Comparison of ENCODE assay signal across 8 mouse cellular contexts in the genomic region with DNA sequence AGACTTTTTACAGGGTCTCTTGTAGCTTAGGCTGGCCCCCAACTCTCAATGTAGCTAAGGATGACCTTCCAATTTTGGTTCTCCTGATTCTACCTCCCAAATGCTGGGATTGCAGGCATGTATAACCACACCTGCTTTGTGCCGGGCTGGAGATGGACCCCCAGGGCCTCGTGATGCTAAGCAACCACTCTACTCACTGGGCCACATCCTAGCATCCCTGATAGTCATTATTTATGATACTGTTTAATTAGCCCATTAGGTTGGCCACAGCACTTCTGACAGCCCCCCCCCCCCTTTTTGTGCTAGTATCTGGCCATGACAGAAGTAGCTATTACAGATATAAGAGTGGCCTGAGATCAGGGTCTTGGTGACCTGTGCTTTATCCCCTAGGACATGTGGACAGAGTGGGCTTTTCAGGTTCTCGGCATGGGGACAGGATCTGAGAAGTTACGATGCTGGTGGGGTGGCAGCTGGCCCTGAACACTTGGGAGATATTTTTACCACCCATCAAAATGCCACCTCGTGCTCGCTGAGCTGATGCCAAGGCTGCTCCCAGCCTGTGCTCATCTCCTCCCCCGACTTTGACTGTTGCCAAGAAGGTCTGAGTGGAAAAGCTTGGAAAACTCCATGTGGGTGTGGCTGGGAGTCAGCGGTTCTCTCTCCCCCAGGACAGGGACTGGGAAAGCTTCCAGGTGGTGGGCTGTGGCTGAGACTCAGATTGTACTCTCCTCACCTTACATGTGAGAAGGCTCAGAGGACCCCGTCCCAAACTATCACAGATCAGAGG.
DNase-seq lines count a peak whose midpoint lies in the region; ATAC-seq and TF ChIP-seq lines count a peak whose summit lies in the region.
"Had no signal": no experiment of that assay in that cellular context is flagged by ENCODE, and none has a peak within 500 bp of the region (broad histone marks: within the 10 kb centered on the region; RNA-seq: fewer than 3 reads in every experiment).

No protein-coding gene starts in this region.

- no peak for TF ChIP-seq CTCF in lung, adult 2 months (IDR thresholded peaks at IDR 0.05; ENCODE audit: insufficient read depth, low read length)
- TF ChIP-seq CTCF in stomach, postnatal 0 days (IDR thresholded peaks at IDR 0.05; ENCODE audit: low read depth): no peak

- no peak overlapping the region for H3K4me2 ChIP-seq in stomach, postnatal 0 days (replicated peaks; ENCODE audit: low read depth)
- H3K4me2 ChIP-seq in hindbrain, embryonic 11.5 days (replicated peaks; ENCODE audit: low read depth, low read length): no peak overlapping the region

- 63% methylated on average over 9 of the region's 9 CpGs for whole genome bisulfite sequencing in lung, adult 2 months
- WGBS in stomach, postnatal 0 days: 62% methylated on average over 9 of the region's 9 CpGs
- WGBS in hindbrain, embryonic 11.5 days: 91% methylated on average over 9 of the region's 9 CpGs

- no peak overlapping the region for H3K4me3 ChIP-seq in lung, adult 2 months (replicated peaks; ENCODE audit: extremely low read depth, low read depth, low read length)
- H3K4me3 ChIP-seq in stomach, postnatal 0 days (ENCODE audit: low read depth, low read length): no peak overlapping the region
- H3K4me3 ChIP-seq in hindbrain, embryonic 11.5 days (ENCODE audit: low read depth, low read length): no peak overlapping the region

- ATAC-seq in stomach, postnatal 0 days (ENCODE audit: low FRiP score, low TSS enrichment): no peak
- no peak for ATAC-seq in hindbrain, embryonic 11.5 days (ENCODE audit: low FRiP score)

- peak; percentile 2 to 3 for DNase-seq in lung, adult 18-20 months
- DNase-seq in lung, adult 2 months: no peak
- DNase-seq in heart, postnatal 25 days (ENCODE audit: low spot score): peak; percentile 4
- peak; percentile 81 to 94 for DNase-seq in left cerebral cortex, postnatal 14 days (ENCODE audit: low spot score in 2 of 2)
- DNase-seq in stomach, postnatal 0 days (ENCODE audit: low spot score): peak; percentile 15
- DNase-seq in hindbrain, embryonic 11.5 days (ENCODE audit: low spot score): no peak
- no peak for DNase-seq in thymus, postnatal 10 days (ENCODE audit: low spot score in 2 of 2)

- TF ChIP-seq POLR2A in lung, adult 2 months (IDR thresholded peaks at IDR 0.05; ENCODE audit: borderline replicate concordance, extremely low read depth, low read depth, low read length): no peak

- no peaks in the 10 kb centered on the region for H3K27me3 ChIP-seq in stomach, postnatal 0 days (ENCODE audit: control insufficient read depth, insufficient read depth, low read length)
- H3K27me3 ChIP-seq in hindbrain, embryonic 11.5 days (ENCODE audit: control insufficient read depth, insufficient read depth, low read length): no peaks in the 10 kb centered on the region

- no peak for TF ChIP-seq EP300 in stomach, postnatal 0 days (optimal IDR thresholded peaks at IDR 0.05)

- no peak overlapping the region for H3K27ac ChIP-seq in stomach, postnatal 0 days (replicated peaks)
- no peak overlapping the region for H3K27ac ChIP-seq in hindbrain, embryonic 11.5 days (ENCODE audit: low read depth, low read length)
- H3K27ac ChIP-seq: liver, embryonic 14.5 days had no signal

- H3K9ac ChIP-seq in stomach, postnatal 0 days (ENCODE audit: low read length): no peak overlapping the region
- H3K9ac ChIP-seq in hindbrain, embryonic 11.5 days (ENCODE audit: low read depth, low read length): no peak overlapping the region
- H3K9ac ChIP-seq: liver, embryonic 14.5 days had no signal

- no peaks in the 10 kb centered on the region for H3K36me3 ChIP-seq in stomach, postnatal 0 days (ENCODE audit: control insufficient read depth, insufficient read depth, low read length)
- no peaks in the 10 kb centered on the region for H3K36me3 ChIP-seq in hindbrain, embryonic 11.5 days (ENCODE audit: control insufficient read depth, insufficient read depth, low read length)

- H3K9me3 ChIP-seq in stomach, postnatal 0 days (ENCODE audit: control insufficient read depth, low read length): no peaks in the 10 kb centered on the region
- no peaks in the 10 kb centered on the region for H3K9me3 ChIP-seq in hindbrain, embryonic 11.5 days (ENCODE audit: control insufficient read depth, low read length)

- H3K4me1 ChIP-seq in lung, adult 2 months (ENCODE audit: control insufficient read depth, insufficient read depth, low read length): no peaks in the 10 kb centered on the region
- H3K4me1 ChIP-seq in stomach, postnatal 0 days (replicated peaks; ENCODE audit: control insufficient read depth, insufficient read depth): no peaks in the 10 kb centered on the region
- no peaks in the 10 kb centered on the region for H3K4me1 ChIP-seq in hindbrain, embryonic 11.5 days (replicated peaks; ENCODE audit: control insufficient read depth, insufficient read depth, low read length)

- intact Hi-C loops in heart, postnatal 25 days (cut with DNase I): no loop called here
- intact Hi-C loops in left cerebral cortex, postnatal 14 days (cut with DNase I): no loop called here

Comparison
In these comparisons a context has a peak if more than half of its experiments do, and no peak if none do; other contexts are left out.
1. DNase-seq: peak in lung, adult 18-20 months (2 of 2), heart, postnatal 25 days (single experiment), left cerebral cortex, postnatal 14 days (2 of 2) and stomach, postnatal 0 days (single experiment); none in lung, adult 2 months (single experiment), hindbrain, embryonic 11.5 days (single experiment) and thymus, postnatal 10 days (0 of 2).